Mouse (Mus musculus) heart, adult 10 weeks (tissue): ENCODE data around the gene Gm826. TPM values are rescaled to one million over a fixed set of nuclear protein-coding genes. Genes with fewer than 3 reads are reported as not detected.

Experiments used
- polyA plus RNA-seq: library from polyadenylated mRNA; stranded (reverse); fragments of 350-450 nt; fragmentation: Illumina TruSeq; extraction: RNeasy Lipid Tissue Mini Kit (QIAGEN cat#74804); gene quantifications from one replicate; pipeline ENCODE4 v1.2.3, GENCODE M21; 2014; ENCODE audit warnings: low read depth, low replicate concordance

The Gm826 gene
- polyA plus RNA-seq = 13.8 TPM

GRCm38 (mm10) chr2:160334111-160334661, at the start of gene Gm826:
Gene Gm826 (minus strand): TSS chr2:160334162.

GRCm38 (mm10) chr2:160366980-160367338, 33.0 kb upstream of the Gm826 start, which contains the start of gene Mafb:
Gene Mafb (minus strand): TSS chr2:160367065.

Other genes with a start within 250 kb of the Gm826 start
- 6.1 TPM for gene Mafb, start 32.9 kb upstream of the Gm826 start, polyA plus RNA-seq